Mouse (Mus musculus) mouse embryonic stem cell (cell line): ENCODE results near the gene Zfp648.

ENCODE experiments used
- in situ Hi-C, 2 experiments: fragments of 300-500 bp; cut with MboI; formaldehyde crosslinking; loops; 1 replicate in 1 of 2; 3 replicates in 1 of 2; pipeline ENCODE4 v1.14.3; 2019 to 2020; ENCODE audit warnings: low sequenced_read_pairs in 2 of 2, low pct_unique_long_range_greater_than_20kb in 1 of 2, mixed read lengths in 1 of 2; ENCODE audit not compliant: unreplicated experiment in 1 of 2

The Zfp648 gene

GRCm38 (mm10) chr1:154204652-154205573, 3.9 kb downstream of the Zfp648 start:
- in situ Hi-C loops, result no loop called here

GRCm38 (mm10) chr1:154219991-154220390, 19.0 kb downstream of the Zfp648 start:
- in situ Hi-C loops, result no loop called here

GRCm38 (mm10) chr1:154220566-154220965, 19.6 kb downstream of the Zfp648 start:
- in situ Hi-C loops, result no loop called here

- in situ Hi-C loops, result no loop called here
Observed at GRCm38 (mm10) chr1:154223807-154224207, 22.8 kb downstream of the Zfp648 start.

- in situ Hi-C loops, result no loop called here
Observed at GRCm38 (mm10) chr1:154232594-154232993, 31.6 kb downstream of the Zfp648 start.

GRCm38 (mm10) chr1:154233033-154233432, 32.0 kb downstream of the Zfp648 start:
- in situ Hi-C loops, result no loop called here

GRCm38 (mm10) chr1:154234814-154235213, 33.8 kb downstream of the Zfp648 start:
- in situ Hi-C loops, result no loop called here

- in situ Hi-C loops, result no loop called here
Observed at GRCm38 (mm10) chr1:154238876-154239275, 37.9 kb downstream of the Zfp648 start.

GRCm38 (mm10) chr1:154251186-154251585, 50.2 kb downstream of the Zfp648 start:
- in situ Hi-C loops, result no loop called here

- in situ Hi-C loops, result no loop called here
Observed at GRCm38 (mm10) chr1:154252739-154253138, 51.8 kb downstream of the Zfp648 start.
